Mouse (Mus musculus): ENCODE results near the gene Poldip2.

DNA sequence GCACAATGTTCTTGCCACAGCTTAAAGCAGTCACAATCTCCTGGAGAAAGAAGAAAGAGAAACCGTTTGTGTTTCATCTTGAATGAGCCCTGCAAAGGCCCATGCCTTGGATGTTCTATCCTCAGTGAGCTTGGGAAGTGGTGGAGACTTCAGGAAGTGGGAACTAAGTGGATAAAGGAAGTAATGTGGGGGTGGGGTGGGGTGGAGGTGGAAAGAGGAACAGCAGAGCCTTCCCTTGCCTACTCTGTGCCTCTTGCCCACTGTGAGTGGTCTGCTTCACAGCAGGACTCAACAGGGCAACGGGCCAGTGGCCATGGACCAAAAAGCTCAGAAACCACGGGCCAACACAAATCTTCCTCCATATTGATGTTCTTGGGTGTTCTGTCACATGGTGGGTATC lies 36.7 kb upstream of the Poldip2 start:
- TF ChIP-seq CTCF (IDR thresholded peaks at IDR 0.05; ENCODE audit: control insufficient read depth, insufficient read depth, insufficient read length) (no peak), USF1 (IDR thresholded peaks at IDR 0.05; ENCODE audit: low read depth) (no peak), MYOG (IDR thresholded peaks at IDR 0.05; ENCODE audit: control insufficient read depth, extremely low read depth, insufficient read length) (no peak)

Measured in C2C12 (cell line).